Mouse (Mus musculus) layer of hippocampus, postnatal 14 days (tissue): ENCODE data around the gene Cblb. TPM values are rescaled to one million over a fixed set of nuclear protein-coding genes. Genes with fewer than 3 reads are reported as not detected.

ENCODE experiments used
- DNase-seq, 2 experiments: peaks; one replicate each; pipeline ENCODE4 v3.0.0; 2021 to 2022; ENCODE audit warnings: low spot score in 2 of 2, mixed read lengths in 1 of 2
- total RNA-seq, 2 experiments: library from RNA; stranded (reverse); gene quantifications; 2 replicates each; pipeline ENCODE4 v1.2.3; 2021

The Cblb gene
- total RNA-seq, 2 experiments from 2014 or later = 31.5 to 32.4 TPM

GRCm38 (mm10) chr16:52036295-52036694 is 5.3 kb downstream of the Cblb start:
- no peak for DNase-seq

GRCm38 (mm10) chr16:52038283-52038682 is 7.3 kb downstream of the Cblb start:
- no peak for DNase-seq

GRCm38 (mm10) chr16:52038821-52039220 is 7.8 kb downstream of the Cblb start:
- DNase-seq = no peak

- DNase-seq = no peak
These were observed 9.9 kb downstream of the Cblb start for GRCm38 (mm10) chr16:52040937-52041336.

GRCm38 (mm10) chr16:52042667-52043379 is 11.8 kb downstream of the Cblb start:
- no peak for DNase-seq

GRCm38 (mm10) chr16:52043380-52044117 is 12.5 kb downstream of the Cblb start:
- DNase-seq = no peak

- DNase-seq = no peak
These were observed 13.5 kb downstream of the Cblb start for GRCm38 (mm10) chr16:52044518-52044917.

GRCm38 (mm10) chr16:52044985-52045384 is 14.0 kb downstream of the Cblb start:
- DNase-seq = no peak

GRCm38 (mm10) chr16:52046464-52046863 is 15.4 kb downstream of the Cblb start:
- no peak for DNase-seq

GRCm38 (mm10) chr16:52051106-52051505 is 20.1 kb downstream of the Cblb start:
- DNase-seq = no peak

- DNase-seq = no peak
These were observed 21.7 kb downstream of the Cblb start for GRCm38 (mm10) chr16:52052734-52053133.

GRCm38 (mm10) chr16:52055236-52055635 is 24.2 kb downstream of the Cblb start:
- no peak for DNase-seq

GRCm38 (mm10) chr16:52056164-52056563 is 25.1 kb downstream of the Cblb start:
- DNase-seq = no peak

GRCm38 (mm10) chr16:52057335-52057734 is 26.3 kb downstream of the Cblb start:
- no peak for DNase-seq

- DNase-seq = no peak
These were observed 28.5 kb downstream of the Cblb start for GRCm38 (mm10) chr16:52059535-52059934.

GRCm38 (mm10) chr16:52060100-52060719 is 29.2 kb downstream of the Cblb start:
- peak in 1 of 2 experiments; percentile 18 for DNase-seq

GRCm38 (mm10) chr16:52061015-52061481 is 30.0 kb downstream of the Cblb start:
- DNase-seq = peak in 1 of 2 experiments; percentile 48

GRCm38 (mm10) chr16:52064309-52065105 is 33.5 kb downstream of the Cblb start:
- DNase-seq = no peak

- no peak for DNase-seq
These were observed 36.8 kb downstream of the Cblb start for GRCm38 (mm10) chr16:52067632-52068516.

GRCm38 (mm10) chr16:52068517-52068874 is 37.5 kb downstream of the Cblb start:
- DNase-seq = no peak
